Mouse (Mus musculus): ENCODE results near the gene B4galt4. TPM values are rescaled to one million over a fixed set of nuclear protein-coding genes. Genes with fewer than 3 reads are reported as not detected.
A peak's percentile ranks its signal among the peaks of the same experiment; 100 is the strongest.

B4galt4 gene
- polyA plus RNA-seq, 1 experiment from 2014 or later, result 9.3 TPM

DNA sequence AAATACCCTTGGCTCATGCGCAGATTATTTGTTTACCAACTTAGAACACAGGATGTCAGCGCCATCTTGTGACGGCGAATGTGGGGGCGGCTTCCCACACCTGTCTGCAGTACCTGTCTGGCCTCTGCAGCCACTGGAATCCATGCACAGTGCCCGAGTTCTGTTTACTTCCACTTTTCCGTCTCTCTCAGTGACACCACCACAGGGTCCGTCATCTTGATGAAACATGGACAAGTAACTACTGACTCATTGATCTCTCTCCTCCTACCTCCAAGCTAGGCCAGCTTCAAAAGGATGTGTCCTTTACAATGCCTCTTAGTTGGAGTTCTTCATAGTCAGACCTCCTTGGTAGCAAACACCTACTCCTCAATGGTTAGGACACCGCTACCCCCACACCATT, 20.7 kb upstream of the B4galt4 start:
- no peaks in the 10 kb centered on the region for H3K27me3 ChIP-seq (ENCODE audit: control insufficient read depth, insufficient read depth, low read length)
- H3K36me3 ChIP-seq (ENCODE audit: control insufficient read depth, insufficient read depth, low read length), result no peaks in the 10 kb centered on the region
- H3K9ac ChIP-seq (ENCODE audit: low read length), result no peak overlapping the region
- no peaks in the 10 kb centered on the region for H3K9me3 ChIP-seq (ENCODE audit: control insufficient read depth, low read length)
- no peak overlapping the region for H3K4me2 ChIP-seq (replicated peaks; ENCODE audit: low read depth)
- WGBS, result 90% methylated on average over 8 of the region's 9 CpGs
- no peaks in the 10 kb centered on the region for H3K4me1 ChIP-seq (replicated peaks; ENCODE audit: control insufficient read depth, insufficient read depth)
- H3K27ac ChIP-seq (replicated peaks), result no peak overlapping the region
- TF ChIP-seq EP300 (optimal IDR thresholded peaks at IDR 0.05) (no peak), CTCF (IDR thresholded peaks at IDR 0.05; ENCODE audit: low read depth) (no peak)
- no peak for DNase-seq (ENCODE audit: low spot score)
- no peak for ATAC-seq (ENCODE audit: low FRiP score, low TSS enrichment)
- H3K4me3 ChIP-seq (ENCODE audit: low read depth, low read length), result no peak overlapping the region

DNA sequence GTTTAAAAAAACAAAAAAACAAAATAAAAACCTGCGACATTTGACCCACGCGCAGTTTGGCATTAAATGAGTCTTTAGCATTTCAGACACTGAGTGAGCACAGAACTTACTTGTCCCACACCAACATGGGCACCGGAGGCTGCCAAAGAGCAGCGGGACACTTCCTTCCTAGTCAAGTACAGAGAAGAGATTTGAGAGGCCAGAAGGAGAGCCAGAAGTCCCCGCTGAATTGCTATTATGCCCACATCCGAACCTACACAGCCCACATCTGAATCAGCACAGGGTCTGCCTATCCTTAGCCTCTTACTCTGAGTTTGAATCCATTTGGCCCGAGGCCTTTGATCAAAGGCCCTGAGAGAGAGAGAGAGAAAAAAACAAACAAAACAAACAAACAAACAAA, 17.8 kb upstream of the B4galt4 start:
- ATAC-seq (ENCODE audit: low FRiP score, low TSS enrichment) (no peak), DNase-seq (ENCODE audit: low spot score) (no peak)
- TF ChIP-seq EP300 (optimal IDR thresholded peaks at IDR 0.05) (no peak), CTCF (IDR thresholded peaks at IDR 0.05; ENCODE audit: low read depth) (no peak)
- WGBS, result 78% methylated on average over 8 of the region's 8 CpGs
- Histone ChIP-seq H3K4me1 (replicated peaks; ENCODE audit: control insufficient read depth, insufficient read depth) (no peaks in the 10 kb centered on the region), H3K9me3 (ENCODE audit: control insufficient read depth, low read length) (no peaks in the 10 kb centered on the region), H3K9ac (ENCODE audit: low read length) (no peak overlapping the region), H3K36me3 (ENCODE audit: control insufficient read depth, insufficient read depth, low read length) (no peaks in the 10 kb centered on the region), H3K27me3 (ENCODE audit: control insufficient read depth, insufficient read depth, low read length) (no peaks in the 10 kb centered on the region), H3K27ac (replicated peaks) (no peak overlapping the region), H3K4me2 (replicated peaks; ENCODE audit: low read depth) (no peak overlapping the region), H3K4me3 (ENCODE audit: low read depth, low read length) (no peak overlapping the region)

DNA sequence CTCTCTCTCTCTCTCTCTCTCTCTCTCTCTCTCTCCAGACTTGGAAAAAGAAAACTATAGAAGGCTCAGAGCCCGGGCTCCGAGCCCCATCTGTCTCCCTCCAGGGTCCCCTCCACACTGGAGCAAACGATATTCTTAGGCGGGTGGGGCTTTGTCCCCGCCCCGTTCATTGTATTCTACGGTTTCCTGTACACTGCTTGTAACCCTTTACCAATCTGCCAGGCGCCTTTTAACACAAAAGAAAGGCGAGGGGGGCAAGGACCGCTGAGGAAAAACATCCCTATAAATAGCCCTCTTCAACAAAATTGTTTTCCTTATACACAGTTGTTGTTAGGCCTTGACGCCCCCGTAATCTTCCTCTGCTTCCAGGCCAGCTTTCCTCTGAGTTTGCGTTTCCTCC, 17.1 kb upstream of the B4galt4 start:
- 48% methylated on average over 13 of the region's 13 CpGs for WGBS

DNA sequence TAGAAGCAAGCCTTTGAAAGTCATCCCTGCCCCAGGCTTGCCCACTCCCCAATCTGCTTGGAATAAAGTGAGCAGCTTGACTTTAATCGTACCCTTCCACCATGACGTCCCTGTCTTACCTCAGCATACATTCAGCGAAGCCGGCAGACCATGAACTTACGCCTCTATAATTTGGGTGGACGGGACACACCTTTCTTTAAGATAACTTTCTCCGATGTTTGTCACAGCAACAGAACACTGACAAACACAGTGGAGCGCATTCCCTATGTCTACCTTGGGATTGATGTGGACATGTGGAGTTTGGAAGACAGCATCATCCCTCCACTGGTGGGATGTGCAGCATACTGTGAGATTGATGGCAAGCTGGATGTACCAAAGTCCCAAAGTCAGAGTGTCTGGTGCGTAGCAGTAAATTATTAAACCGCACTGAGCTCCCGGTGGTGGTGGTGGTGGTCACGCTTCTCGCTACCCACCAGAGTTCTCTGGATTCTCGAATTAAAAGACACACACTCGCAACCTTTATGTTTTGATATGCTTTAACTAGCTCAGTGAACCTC, 13.4 kb upstream of the B4galt4 start:
- ATAC-seq (ENCODE audit: low FRiP score, low TSS enrichment), result no peak
- Histone ChIP-seq H3K27ac (replicated peaks) (no peak overlapping the region), H3K27me3 (ENCODE audit: control insufficient read depth, insufficient read depth, low read length) (no peaks in the 10 kb centered on the region), H3K9me3 (ENCODE audit: control insufficient read depth, low read length) (no peaks in the 10 kb centered on the region), H3K9ac (ENCODE audit: low read length) (no peak overlapping the region), H3K36me3 (ENCODE audit: control insufficient read depth, insufficient read depth, low read length) (no peaks in the 10 kb centered on the region), H3K4me1 (replicated peaks; ENCODE audit: control insufficient read depth, insufficient read depth) (no peaks in the 10 kb centered on the region), H3K4me3 (ENCODE audit: low read depth, low read length) (no peak overlapping the region), H3K4me2 (replicated peaks; ENCODE audit: low read depth) (no peak overlapping the region)
- TF ChIP-seq CTCF (IDR thresholded peaks at IDR 0.05; ENCODE audit: low read depth) (no peak), EP300 (optimal IDR thresholded peaks at IDR 0.05) (no peak)
- WGBS, result 87% methylated on average over 15 of the region's 15 CpGs
- DNase-seq (ENCODE audit: low spot score), result peak; percentile 8

More for the DNA sequence above, 17.1 kb upstream of the B4galt4 start:
- Histone ChIP-seq H3K4me2 (replicated peaks; ENCODE audit: low read depth) (no peak overlapping the region), H3K27me3 (ENCODE audit: control insufficient read depth, insufficient read depth, low read length) (no peaks in the 10 kb centered on the region), H3K4me3 (ENCODE audit: low read depth, low read length) (no peak overlapping the region), H3K9me3 (ENCODE audit: control insufficient read depth, low read length) (no peaks in the 10 kb centered on the region), H3K27ac (replicated peaks) (no peak overlapping the region), H3K36me3 (ENCODE audit: control insufficient read depth, insufficient read depth, low read length) (no peaks in the 10 kb centered on the region), H3K4me1 (replicated peaks; ENCODE audit: control insufficient read depth, insufficient read depth) (no peaks in the 10 kb centered on the region), H3K9ac (ENCODE audit: low read length) (no peak overlapping the region)
- TF ChIP-seq CTCF (IDR thresholded peaks at IDR 0.05; ENCODE audit: low read depth) (no peak), EP300 (optimal IDR thresholded peaks at IDR 0.05) (no peak)
- ATAC-seq (ENCODE audit: low FRiP score, low TSS enrichment) (no peak; the same call in 1 of the 2 replicates), DNase-seq (ENCODE audit: low spot score) (peak; percentile 13)

DNA sequence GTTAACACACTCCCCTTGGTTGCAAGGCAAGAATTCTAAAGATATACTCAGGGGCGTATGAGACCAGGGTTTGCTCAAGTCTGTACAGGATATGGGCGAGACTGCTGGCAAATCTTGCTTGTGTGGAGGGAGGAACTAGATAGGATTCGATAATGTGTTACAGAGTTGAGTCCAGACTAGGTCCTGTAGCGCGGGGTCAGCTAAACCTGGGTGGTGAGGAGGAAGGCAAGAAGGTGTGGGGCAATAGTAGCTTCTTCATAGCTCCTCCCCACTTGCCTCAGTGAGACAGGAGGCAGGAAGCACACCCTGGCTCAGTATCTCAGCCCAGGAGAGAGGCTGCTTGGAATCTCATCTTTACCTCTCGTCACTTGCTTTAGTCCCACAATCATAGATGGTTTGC, 12.9 kb upstream of the B4galt4 start:
- Histone ChIP-seq H3K9ac (ENCODE audit: low read length) (no peak overlapping the region), H3K36me3 (ENCODE audit: control insufficient read depth, insufficient read depth, low read length) (no peaks in the 10 kb centered on the region), H3K27ac (replicated peaks) (no peak overlapping the region), H3K4me3 (ENCODE audit: low read depth, low read length) (no peak overlapping the region), H3K9me3 (ENCODE audit: control insufficient read depth, low read length) (no peaks in the 10 kb centered on the region), H3K4me1 (replicated peaks; ENCODE audit: control insufficient read depth, insufficient read depth) (no peaks in the 10 kb centered on the region), H3K4me2 (replicated peaks; ENCODE audit: low read depth) (no peak overlapping the region; the same call in 1 of the 2 replicates), H3K27me3 (ENCODE audit: control insufficient read depth, insufficient read depth, low read length) (no peaks in the 10 kb centered on the region)
- no peak for TF ChIP-seq EP300 (optimal IDR thresholded peaks at IDR 0.05)
- TF ChIP-seq CTCF (IDR thresholded peaks at IDR 0.05; ENCODE audit: low read depth), result no peak
- ATAC-seq (ENCODE audit: low FRiP score, low TSS enrichment), result no peak
- WGBS, result 61% methylated on average over 6 of the region's 6 CpGs
- DNase-seq (ENCODE audit: low spot score), result peak; percentile 12

DNA sequence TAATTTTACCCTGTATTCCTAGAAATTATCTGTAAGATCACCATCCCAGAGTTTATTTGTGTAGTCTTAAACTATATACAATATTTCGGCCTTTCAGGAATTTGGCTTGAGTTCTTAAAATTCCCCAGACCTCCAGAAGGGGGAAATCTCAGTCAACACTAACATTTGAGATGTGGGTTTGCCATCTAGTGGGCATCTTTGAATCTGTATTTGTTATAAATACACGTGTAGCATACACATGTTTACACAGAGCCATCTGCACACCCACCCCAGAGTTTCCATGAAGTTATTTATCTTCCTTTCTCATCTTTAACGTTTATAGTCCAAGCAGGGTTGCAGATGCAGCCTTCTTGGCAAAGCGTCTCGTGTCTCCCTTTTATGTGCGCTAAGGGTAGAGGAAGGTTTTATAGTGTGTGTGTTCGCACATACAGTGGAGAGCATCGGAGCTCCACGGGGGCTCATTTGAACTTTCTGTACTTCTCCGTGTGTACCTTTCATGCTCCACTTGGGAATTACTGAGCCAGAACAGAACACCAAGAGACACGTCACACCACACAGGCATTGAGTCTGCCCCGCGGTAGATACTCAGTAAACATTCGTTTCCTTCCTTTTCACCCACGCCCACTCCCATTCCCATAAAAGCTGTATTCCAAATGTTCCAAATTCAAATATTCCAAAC, 12.3 kb upstream of the B4galt4 start:
- no peak overlapping the region for H3K4me3 ChIP-seq (ENCODE audit: low read depth, low read length)
- ATAC-seq (ENCODE audit: low FRiP score, low TSS enrichment) (peak; percentile 45; the same call in 1 of the 2 replicates), DNase-seq (ENCODE audit: low spot score) (peak; percentile 11)
- no peaks in the 10 kb centered on the region for H3K4me1 ChIP-seq (replicated peaks; ENCODE audit: control insufficient read depth, insufficient read depth)
- H3K4me2 ChIP-seq (replicated peaks; ENCODE audit: low read depth), result peak overlapping the region; percentile 31
- TF ChIP-seq CTCF (IDR thresholded peaks at IDR 0.05; ENCODE audit: low read depth) (peak; percentile 92), EP300 (optimal IDR thresholded peaks at IDR 0.05) (no peak)
- H3K36me3 ChIP-seq (ENCODE audit: control insufficient read depth, insufficient read depth, low read length), result no peaks in the 10 kb centered on the region
- no peaks in the 10 kb centered on the region for H3K9me3 ChIP-seq (ENCODE audit: control insufficient read depth, low read length)
- no peak overlapping the region for H3K9ac ChIP-seq (ENCODE audit: low read length)
- H3K27me3 ChIP-seq (ENCODE audit: control insufficient read depth, insufficient read depth, low read length), result no peaks in the 10 kb centered on the region
- H3K27ac ChIP-seq (replicated peaks), result no peak overlapping the region
- WGBS, result 32% methylated on average over 15 of the region's 15 CpGs

Measured in stomach, postnatal 0 days (tissue).